Comparison of ENCODE assay signal across 9 mouse cellular contexts in genomic region chr6:54812276-54812675, GRCm38 (mm10). TPM values are rescaled to one million over a fixed set of nuclear protein-coding genes. Genes with fewer than 3 reads are reported as not detected.
DNase-seq lines count a peak whose midpoint lies in the region; ATAC-seq and TF ChIP-seq lines count a peak whose summit lies in the region.
"Had no signal": no experiment of that assay in that cellular context is flagged by ENCODE, and none has a peak within 500 bp of the region (broad histone marks: within the 10 kb centered on the region; RNA-seq: fewer than 3 reads in every experiment).

No protein-coding gene starts in this region.

- H3K79me2 ChIP-seq in myocyte (ENCODE audit: control insufficient read depth, insufficient read depth): no peaks in the 10 kb centered on the region

- H3K4me2 ChIP-seq in forebrain, embryonic 14.5 days (ENCODE audit: low read length): no peak overlapping the region
- H3K4me2 ChIP-seq in neural tube, embryonic 15.5 days: no peak overlapping the region
- H3K4me2 ChIP-seq in intestine, postnatal 0 days (replicated peaks; ENCODE audit: low read depth): no peak overlapping the region
- H3K4me2 ChIP-seq in myocyte (ENCODE audit: low read depth): peak overlapping the region; percentile 64

- ATAC-seq in forebrain, embryonic 14.5 days: no peak
- no peak for ATAC-seq in neural tube, embryonic 15.5 days (ENCODE audit: low FRiP score)
- no peak for ATAC-seq in intestine, postnatal 0 days

- H3K4me1 ChIP-seq in forebrain, embryonic 14.5 days (ENCODE audit: control insufficient read depth, insufficient read depth, low read length): peaks cover 19% of the 10 kb centered on the region
- H3K4me1 ChIP-seq in forebrain, embryonic 10.5 days: peaks cover 7% of the 10 kb centered on the region; the same call in 1 of the 2 replicates
- peaks cover 18% of the 10 kb centered on the region for H3K4me1 ChIP-seq in neural tube, embryonic 15.5 days
- peaks cover 5% of the 10 kb centered on the region for H3K4me1 ChIP-seq in intestine, postnatal 0 days (replicated peaks; ENCODE audit: control insufficient read depth, insufficient read depth, low read length)

- no peak for TF ChIP-seq CTCF in intestine, postnatal 0 days (IDR thresholded peaks at IDR 0.05; ENCODE audit: low read depth)

- no peak for DNase-seq in forebrain, embryonic 14.5 days (ENCODE audit: low spot score)
- DNase-seq in forebrain, embryonic 10.5 days (ENCODE audit: extremely low spot score, low spot score): no peak
- no peak for DNase-seq in neural tube, embryonic 10.5 days (ENCODE audit: extremely low spot score, low spot score)
- DNase-seq in c-Kit-positive CD71-positive TER-119-positive erythroid progenitor cells, embryonic 14.5 days (ENCODE audit: low spot score): no peak
- no peak for DNase-seq in left cerebral cortex, adult 9 months (ENCODE audit: low spot score in 2 of 2)

- no peak overlapping the region for H3K9ac ChIP-seq in forebrain, embryonic 14.5 days (ENCODE audit: low read length)
- H3K9ac ChIP-seq in neural tube, embryonic 15.5 days (replicated peaks): no peak overlapping the region
- 0 out of 2 replicates have a peak overlapping the region, but pooled peaks have one; percentile 3 for H3K9ac ChIP-seq in intestine, postnatal 0 days (ENCODE audit: low read depth, low read length)

- no peaks in the 10 kb centered on the region for H3K27me3 ChIP-seq in forebrain, embryonic 14.5 days (replicated peaks; ENCODE audit: control insufficient read depth, insufficient read depth, low read length)
- peaks cover 16% of the 10 kb centered on the region for H3K27me3 ChIP-seq in forebrain, embryonic 10.5 days (ENCODE audit: poor library complexity, severe bottlenecking)
- peaks cover 5% of the 10 kb centered on the region; the same call in 1 of the 2 replicates for H3K27me3 ChIP-seq in neural tube, embryonic 15.5 days (replicated peaks)
- H3K27me3 ChIP-seq in intestine, postnatal 0 days (replicated peaks; ENCODE audit: control insufficient read depth, insufficient read depth, low read length): no peaks in the 10 kb centered on the region
- H3K27me3 ChIP-seq in myocyte (ENCODE audit: control insufficient read depth, insufficient read depth, insufficient read length): no peaks in the 10 kb centered on the region
- H3K27me3 ChIP-seq: CH12.LX had no signal

- no peak overlapping the region for H3K4me3 ChIP-seq in forebrain, embryonic 14.5 days (ENCODE audit: low read depth, low read length)
- H3K4me3 ChIP-seq in forebrain, embryonic 10.5 days: no peak overlapping the region
- no peak overlapping the region for H3K4me3 ChIP-seq in neural tube, embryonic 15.5 days (replicated peaks)
- H3K4me3 ChIP-seq in intestine, postnatal 0 days (ENCODE audit: low read depth, low read length): no peak overlapping the region
- no peak overlapping the region for H3K4me3 ChIP-seq in myocyte

- 87% methylated on average over 6 of the region's 6 CpGs for WGBS in forebrain, embryonic 14.5 days
- WGBS in forebrain, embryonic 10.5 days: 89% methylated on average over 6 of the region's 6 CpGs
- WGBS in neural tube, embryonic 15.5 days: 79% methylated on average over 6 of the region's 6 CpGs
- WGBS in intestine, postnatal 0 days: 61% methylated on average over 6 of the region's 6 CpGs

- H3K27ac ChIP-seq in forebrain, embryonic 14.5 days (ENCODE audit: low read depth, low read length): 0 out of 2 replicates have a peak overlapping the region, but pooled peaks have one; percentile 24
- H3K27ac ChIP-seq in forebrain, embryonic 10.5 days: no peak overlapping the region
- 0 out of 2 replicates have a peak overlapping the region, but pooled peaks have one; percentile 54 for H3K27ac ChIP-seq in neural tube, embryonic 15.5 days (replicated peaks)
- 0 out of 2 replicates have a peak overlapping the region, but pooled peaks have one; percentile 1 for H3K27ac ChIP-seq in intestine, postnatal 0 days (ENCODE audit: low read depth, low read length)

- H3ac ChIP-seq in myocyte (ENCODE audit: control insufficient read depth, insufficient read length): no peak overlapping the region

- no peaks in the 10 kb centered on the region for H3K9me3 ChIP-seq in forebrain, embryonic 14.5 days (replicated peaks; ENCODE audit: control insufficient read depth, low read length)
- no peaks in the 10 kb centered on the region for H3K9me3 ChIP-seq in forebrain, embryonic 10.5 days
- H3K9me3 ChIP-seq in neural tube, embryonic 15.5 days (replicated peaks): no peaks in the 10 kb centered on the region
- H3K9me3 ChIP-seq in intestine, postnatal 0 days (ENCODE audit: control insufficient read depth): no peaks in the 10 kb centered on the region

- TF ChIP-seq POLR2A in myocyte (IDR thresholded peaks at IDR 0.05; ENCODE audit: insufficient read length, low read depth): no peak

- no peaks in the 10 kb centered on the region for H3K36me3 ChIP-seq in forebrain, embryonic 14.5 days (ENCODE audit: control insufficient read depth, insufficient read depth, low read length)
- no peaks in the 10 kb centered on the region for H3K36me3 ChIP-seq in forebrain, embryonic 10.5 days (replicated peaks)
- no peaks in the 10 kb centered on the region for H3K36me3 ChIP-seq in neural tube, embryonic 15.5 days
- H3K36me3 ChIP-seq in intestine, postnatal 0 days (ENCODE audit: control insufficient read depth, insufficient read depth): no peaks in the 10 kb centered on the region
- no peaks in the 10 kb centered on the region for H3K36me3 ChIP-seq in myocyte (ENCODE audit: control insufficient read depth, insufficient read depth)

TF ChIP-seq in myocyte, 11 proteins besides CTCF, POLR2A, EP300 and RAD21:
- TF ChIP-seq POLR2AphosphoS2 (IDR thresholded peaks at IDR 0.05; ENCODE audit: insufficient read length, low read depth): no peak
- TF ChIP-seq USF1 (IDR thresholded peaks at IDR 0.05; ENCODE audit: low read depth): no peak
- TF ChIP-seq E2F4 (IDR thresholded peaks at IDR 0.05; ENCODE audit: insufficient read depth): no peak
- TF ChIP-seq TCF12 (IDR thresholded peaks at IDR 0.05; ENCODE audit: insufficient read depth, poor library complexity, severe bottlenecking): no peak
- TF ChIP-seq TCF3 (IDR thresholded peaks at IDR 0.05; ENCODE audit: insufficient read length, low read depth): no peak
- TF ChIP-seq MYOG (IDR thresholded peaks at IDR 0.05; ENCODE audit: control insufficient read depth in 1 of 3, insufficient read depth in 1 of 3, insufficient read length in 2 of 3, low read depth in 2 of 3): no peak
- no peak for TF ChIP-seq SRF (IDR thresholded peaks at IDR 0.05; ENCODE audit: control insufficient read depth, insufficient read length, low read depth)
- no peak for TF ChIP-seq REST (IDR thresholded peaks at IDR 0.05; ENCODE audit: insufficient read depth, insufficient read length)
- no peak for TF ChIP-seq MAX (IDR thresholded peaks at IDR 0.05; ENCODE audit: low read depth)
- no peak for TF ChIP-seq MYOD1 (IDR thresholded peaks at IDR 0.05; ENCODE audit: control insufficient read depth in 1 of 3, insufficient read length in 2 of 3, low read depth in 2 of 3)
- no peak for TF ChIP-seq CEBPB (IDR thresholded peaks at IDR 0.05; ENCODE audit: insufficient read depth, poor library complexity, severe bottlenecking)
TF ChIP-seq in myocyte: peak in this region for 0.

RNA-seq across cellular contexts. Expression of gene Znrf2, which starts 4.4 kb away (rescaled TPM):
- polyA plus RNA-seq in forebrain, embryonic 14.5 days (2014; fragmentation: Nextera tagmentation; extraction: Ambion mirVana): 16.5 and 17.9 TPM in 2 replicates
- 1.8 and 2.3 TPM in 2 replicates for polyA plus RNA-seq in forebrain, embryonic 10.5 days (2016; fragmentation: Nextera tagmentation; extraction: Ambion mirVana)
- polyA plus RNA-seq in neural tube, embryonic 15.5 days (2015; fragmentation: Nextera tagmentation; extraction: Ambion mirVana): 5.8 and 5.9 TPM in 2 replicates
- 7.8 and 8.5 TPM in 2 replicates for polyA plus RNA-seq in intestine, postnatal 0 days (2015; fragmentation: Nextera tagmentation; extraction: Ambion mirVana)
- polyA plus RNA-seq in myocyte (2012; fragmentation: generic; extraction: Trizol): 5.7 TPM
